Mouse (Mus musculus) limb, embryonic 14.5 days (tissue): ENCODE data around the gene Zfp423. TPM values are rescaled to one million over a fixed set of nuclear protein-coding genes. Genes with fewer than 3 reads are reported as not detected.

Experiments
- ATAC-seq: fragments of 200-750 bp; cut with Nextera tagmentation; 2 replicates; pipeline ENCODE4 v1.8.0; 2017; ENCODE audit warnings: low read depth, moderate number of reproducible peaks, moderate TSS enrichment; ENCODE audit not compliant: low FRiP score
- DNase-seq: peaks from one replicate; pipeline ENCODE4 v3.0.0-alpha.2; 2015; ENCODE audit warnings: low spot score
- H3K27ac ChIP-seq: fragments of 300-500 bp; sonication (generic); replicated peaks from 2 replicates; pipeline ENCODE4 v1.5.1; 2014; ENCODE audit warnings: low read depth, mild to moderate bottlenecking, low read length, moderate library complexity, mixed read lengths
- H3K27me3 ChIP-seq: fragments of 300-500 bp; sonication (generic); 2 replicates; pipeline ENCODE4 v1.6.1; 2014; ENCODE audit warnings: low read length, mixed read lengths; ENCODE audit not compliant: control insufficient read depth, insufficient read depth
- H3K36me3 ChIP-seq: fragments of 300-500 bp; sonication (generic); 2 replicates; pipeline ENCODE4 v1.6.1; 2014; ENCODE audit warnings: mild to moderate bottlenecking, low read length, moderate library complexity, mixed read lengths; ENCODE audit not compliant: control insufficient read depth, insufficient read depth
- H3K4me1 ChIP-seq: fragments of 300-500 bp; sonication (generic); 2 replicates; pipeline ENCODE4 v1.6.1; 2014; ENCODE audit warnings: antibody characterized with exemption, low read length, mixed read lengths; ENCODE audit not compliant: control insufficient read depth, insufficient read depth
- H3K4me2 ChIP-seq: fragments of 300-500 bp; sonication (generic); replicated peaks from 2 replicates; pipeline ENCODE4 v1.6.1; 2014; ENCODE audit warnings: low read depth, mild to moderate bottlenecking, low read length, moderate library complexity; ENCODE audit not compliant: severe bottlenecking
- H3K4me3 ChIP-seq: fragments of 300-500 bp; sonication (generic); replicated peaks from 2 replicates; pipeline ENCODE4 v1.5.1; 2014; ENCODE audit warnings: low read length
- H3K9ac ChIP-seq: fragments of 300-500 bp; sonication (generic); 2 replicates; pipeline ENCODE4 v1.6.1; 2014; ENCODE audit warnings: mild to moderate bottlenecking, low read depth, low read length, moderate library complexity; ENCODE audit not compliant: severe bottlenecking
- H3K9me3 ChIP-seq: fragments of 300-500 bp; sonication (generic); 2 replicates; pipeline ENCODE4 v1.6.1; 2016; ENCODE audit warnings: low read length; ENCODE audit not compliant: control insufficient read depth
- POLR2A ChIP-seq: fragments of 200-500 bp; IDR thresholded peaks from 2 replicates; pipeline ENCODE4 v1.8.0; 2012; ENCODE audit warnings: inconsistent platforms, mild to moderate bottlenecking, moderate library complexity, borderline replicate concordance; ENCODE audit not compliant: insufficient read depth, insufficient read length; ENCODE audit errors: extremely low read depth
- WGBS: fragments of 180-500 bp; shearing (Covaris S2); extraction: QIAGEN DNeasy Blood & Tissue Kit; methylation state at CpG from one replicate; pipeline ENCODE4 v1.1.7; 2014; 5-methylcytosine and 5-hydroxymethylcytosine counted together
- polyA plus RNA-seq, 2 experiments: library from polyadenylated mRNA; depleted of rRNA in 1 of 2; stranded (reverse) in 1 of 2; unstranded in 1 of 2; fragments of >200 nt; fragmentation: Nextera tagmentation in 1 of 2; extraction: Ambion mirVana in 1 of 2; gene quantifications; 2 replicates each; pipeline versions ENCODE4 v1.2.1 to v1.2.3; 2012 to 2014

The Zfp423 gene
- polyA plus RNA-seq, 2 experiments, result 24.4 to 46.4 TPM

GRCm38 (mm10) chr8:87719137-87719815, 240.1 kb downstream of the Zfp423 start:
- WGBS, result 56% methylated on average over 27 of the region's 27 CpGs
- no peak for DNase-seq
- Histone ChIP-seq H3K36me3 (no peaks in the 10 kb centered on the region), H3K4me1 (peaks cover 75% of the 10 kb centered on the region), H3K27ac (peak overlapping the region; percentile 70), H3K4me3 (no peak overlapping the region), H3K4me2 (peak overlapping the region; percentile 30; the same call in 1 of the 2 replicates), H3K9me3 (no peaks in the 10 kb centered on the region), H3K9ac (no peak overlapping the region), H3K27me3 (no peaks in the 10 kb centered on the region)
- no peak for TF ChIP-seq POLR2A
- no peak for ATAC-seq

DNA sequence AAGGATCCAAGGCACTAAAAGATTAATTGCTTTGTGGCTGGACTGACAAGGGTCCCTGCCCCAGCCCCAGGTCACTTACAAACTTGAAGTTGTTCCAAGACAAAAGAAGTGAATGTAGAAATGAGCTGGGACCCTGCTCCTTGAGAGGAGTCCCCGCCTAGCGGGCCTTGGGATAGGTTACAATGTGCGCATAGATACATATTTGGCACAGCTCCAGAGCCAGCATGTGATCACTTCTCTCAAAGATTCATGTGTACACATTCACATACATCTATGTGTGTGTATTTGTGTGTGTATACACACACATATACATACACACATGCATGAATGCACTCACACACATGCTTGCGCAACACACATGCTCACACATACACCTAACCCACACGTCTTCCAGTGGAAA, 241.9 kb downstream of the Zfp423 start:
- no peak for ATAC-seq
- H3K9me3 ChIP-seq, result no peaks in the 10 kb centered on the region
- H3K4me3 ChIP-seq, result no peak overlapping the region
- H3K36me3 ChIP-seq, result no peaks in the 10 kb centered on the region
- H3K9ac ChIP-seq, result no peak overlapping the region
- no peak for TF ChIP-seq POLR2A
- H3K27ac ChIP-seq, result no peak overlapping the region
- H3K4me2 ChIP-seq, result no peak overlapping the region
- H3K4me1 ChIP-seq, result peaks cover 61% of the 10 kb centered on the region
- no peaks in the 10 kb centered on the region for H3K27me3 ChIP-seq
- 60% methylated on average over 5 of the region's 5 CpGs for WGBS
- DNase-seq, result peak; percentile 56

GRCm38 (mm10) chr8:87716726-87717248, 242.6 kb downstream of the Zfp423 start:
- H3K36me3 ChIP-seq, result no peaks in the 10 kb centered on the region
- H3K27me3 ChIP-seq, result no peaks in the 10 kb centered on the region
- no peak overlapping the region for H3K4me3 ChIP-seq
- no peaks in the 10 kb centered on the region for H3K9me3 ChIP-seq
- peak overlapping the region; percentile 27; the same call in 1 of the 2 replicates for H3K27ac ChIP-seq
- 33% methylated on average over 9 of the region's 9 CpGs for WGBS
- H3K4me1 ChIP-seq, result peaks cover 58% of the 10 kb centered on the region
- 0 out of 2 replicates have a peak overlapping the region, but pooled peaks have one; percentile 13 for H3K9ac ChIP-seq
- DNase-seq (no peak), ATAC-seq (no peak)
- peak overlapping the region; percentile 32 for H3K4me2 ChIP-seq
- no peak for TF ChIP-seq POLR2A

DNA sequence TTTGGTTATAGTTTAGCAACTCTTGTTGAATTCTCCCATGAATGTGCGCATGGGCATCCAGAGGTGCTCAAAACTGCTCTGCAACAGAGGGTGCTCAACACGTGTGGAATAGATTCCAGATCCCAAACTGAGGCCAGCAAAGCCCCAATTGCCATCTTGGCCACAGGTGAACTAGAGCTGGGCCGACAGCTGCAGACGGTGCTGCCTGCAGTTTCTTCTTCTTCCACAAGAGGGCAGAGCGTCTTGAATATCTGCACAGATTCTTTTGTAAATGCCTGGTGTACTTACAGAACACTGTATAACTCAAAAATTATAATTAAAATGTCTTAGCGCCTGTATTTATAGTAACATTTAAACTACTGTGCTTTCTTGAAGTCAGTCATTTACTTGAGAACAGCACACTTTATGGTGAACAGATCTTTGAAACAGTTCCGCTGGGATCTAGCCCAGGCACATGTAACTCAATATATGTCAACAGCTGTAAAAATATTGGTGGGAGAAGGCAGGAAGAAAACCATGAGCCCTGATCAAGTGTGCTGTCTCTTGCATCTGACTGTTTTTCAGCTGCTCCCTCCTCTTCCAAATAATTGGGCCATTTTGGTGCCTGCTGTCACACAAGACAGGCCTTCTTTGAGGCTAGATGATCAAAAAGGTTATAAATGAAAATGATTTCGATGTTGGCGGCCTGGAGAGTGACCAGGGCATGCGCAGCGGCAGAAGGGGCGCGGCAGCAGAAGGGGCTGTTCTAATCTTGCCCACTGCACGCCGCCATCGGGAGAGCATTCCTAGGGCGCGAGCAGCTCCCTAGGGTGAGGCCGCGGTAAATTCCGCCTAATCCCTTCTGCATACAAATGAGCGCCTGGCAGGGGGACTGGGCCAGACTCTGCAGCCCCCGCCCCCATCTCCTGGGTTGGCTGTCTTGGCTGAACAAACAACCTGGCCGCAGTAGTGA, 243.4 kb downstream of the Zfp423 start:
- peak overlapping the region; percentile 32 for H3K4me2 ChIP-seq
- H3K4me1 ChIP-seq, result peaks cover 58% of the 10 kb centered on the region
- no peaks in the 10 kb centered on the region for H3K27me3 ChIP-seq
- H3K9me3 ChIP-seq, result no peaks in the 10 kb centered on the region
- ATAC-seq (peak; percentile 83), DNase-seq (peak; percentile 85)
- WGBS, result 5% methylated on average over 24 of the region's 24 CpGs
- TF ChIP-seq POLR2A, result no peak
- H3K9ac ChIP-seq, result 0 out of 2 replicates have a peak overlapping the region, but pooled peaks have one; percentile 13
- peak overlapping the region; percentile 27; the same call in 1 of the 2 replicates for H3K27ac ChIP-seq
- no peaks in the 10 kb centered on the region for H3K36me3 ChIP-seq
- no peak overlapping the region for H3K4me3 ChIP-seq

DNA sequence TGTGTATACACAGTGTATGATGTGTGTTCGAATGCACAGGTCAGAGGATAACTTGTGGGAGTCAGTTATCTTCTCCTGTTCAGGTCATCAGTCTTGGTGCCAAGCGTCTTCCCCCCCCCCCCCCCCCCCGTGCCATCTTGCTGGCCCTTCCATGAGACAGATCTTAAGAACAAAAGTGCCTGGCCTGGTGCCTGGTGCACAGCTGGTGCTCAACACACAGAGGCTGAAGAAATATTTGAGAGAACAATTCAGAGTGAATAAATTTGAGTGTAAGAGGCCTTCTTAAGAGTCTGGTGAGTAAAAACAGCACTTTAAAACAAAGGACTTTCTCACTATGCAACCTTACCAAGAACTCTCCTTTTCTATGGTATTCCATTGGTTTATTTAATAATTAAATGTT, 245.4 kb downstream of the Zfp423 start:
- no peak overlapping the region for H3K27ac ChIP-seq
- H3K4me1 ChIP-seq, result peaks cover 43% of the 10 kb centered on the region
- H3K36me3 ChIP-seq, result no peaks in the 10 kb centered on the region
- TF ChIP-seq POLR2A, result no peak
- no peak overlapping the region for H3K9ac ChIP-seq
- no peak overlapping the region for H3K4me3 ChIP-seq
- 82% methylated on average over 3 of the region's 3 CpGs for WGBS
- H3K9me3 ChIP-seq, result no peaks in the 10 kb centered on the region
- no peaks in the 10 kb centered on the region for H3K27me3 ChIP-seq
- no peak for DNase-seq
- H3K4me2 ChIP-seq, result no peak overlapping the region
- no peak for ATAC-seq
